Mouse (Mus musculus): ENCODE data around the gene Podnl1.

GRCm38 (mm10) chr8:84147324-84147766 is 21.6 kb downstream of the Podnl1 start:
- TF ChIP-seq CTCF (IDR thresholded peaks at IDR 0.05; ENCODE audit: insufficient read depth, low read depth, low read length) = no peak
- TF ChIP-seq POLR2A (IDR thresholded peaks at IDR 0.05; ENCODE audit: insufficient read depth, low read depth, low read length) = no peak

Measured in olfactory bulb, adult 2 months (tissue).